8 mouse cellular contexts compared by ENCODE assay signal in the genomic region with DNA sequence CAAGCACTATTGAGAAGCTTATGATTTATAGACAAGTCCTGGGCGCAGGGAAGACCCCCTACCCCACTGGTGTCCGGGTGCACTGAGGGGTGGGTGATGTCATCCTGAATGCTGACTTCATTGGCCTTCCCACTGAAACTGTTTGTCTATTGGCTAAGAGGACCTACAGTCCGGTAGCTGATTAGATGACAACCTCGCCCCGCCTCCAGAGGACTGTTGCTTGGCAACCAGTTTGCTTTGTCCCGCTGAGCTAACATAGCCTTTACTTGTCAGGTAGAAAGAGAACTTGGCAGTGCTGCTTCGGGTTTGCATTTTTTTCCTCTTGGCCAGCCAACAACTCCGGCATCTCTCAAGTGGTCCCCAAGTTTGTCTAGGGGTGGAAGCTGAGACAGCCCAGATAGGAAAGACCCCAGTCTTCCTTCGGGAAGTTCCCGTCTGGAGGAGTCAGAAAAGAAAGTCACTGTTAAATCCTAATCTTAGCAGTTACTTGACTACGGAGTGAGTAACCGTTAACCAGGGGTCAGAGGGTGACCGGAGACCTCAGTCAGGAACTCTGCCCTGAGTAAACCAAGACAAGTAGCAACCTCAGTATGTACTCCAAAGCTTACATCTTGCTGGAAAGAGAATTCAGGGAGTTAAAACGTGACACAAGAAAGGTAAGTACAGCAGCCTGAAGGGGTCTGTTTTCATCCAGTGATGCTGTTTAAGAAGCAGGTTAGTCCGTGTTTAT. TPM values are rescaled to one million over a fixed set of nuclear protein-coding genes. Genes with fewer than 3 reads are reported as not detected.
DNase-seq lines count a peak whose midpoint lies in the region; ATAC-seq and TF ChIP-seq lines count a peak whose summit lies in the region.

TSS of gene Ube2u (plus strand) at position 258 of the 730 bp plus-strand sequence.

- DNase-seq in adrenal gland, postnatal 14 days, result peak; percentile 81
- DNase-seq in embryonic facial prominence, embryonic 11.5 days (ENCODE audit: low spot score), result peak; percentile 86
- peak; percentile 82 for DNase-seq in kidney, postnatal 10 days
- DNase-seq in liver, adult 2 months (ENCODE audit: extremely low read depth, low read depth, low spot score), result peak; percentile 82
- peak; percentile 55 for DNase-seq in neural tube, embryonic 10.5 days (ENCODE audit: extremely low spot score, low spot score)
- no peak for DNase-seq in spleen, adult 18-20 months

- H3K4me3 ChIP-seq in embryonic facial prominence, embryonic 11.5 days (ENCODE audit: low read depth, low read length), result peak within 1 kb of the TSS; percentile 25
- H3K4me3 ChIP-seq in heart, embryonic 15.5 days, result peak within 1 kb of the TSS; percentile 36
- H3K4me3 ChIP-seq in liver, adult 2 months (ENCODE audit: insufficient read depth, low read depth, low read length), result peak within 1 kb of the TSS; percentile 57

- H3K79me2 ChIP-seq in liver, adult 2 months (ENCODE audit: control insufficient read depth, insufficient read depth, low read length), result no peaks in the 10 kb centered on the region

- WGBS in embryonic facial prominence, embryonic 11.5 days, result 30% methylated on average over 15 of the region's 15 CpGs
- 30% methylated on average over 15 of the region's 15 CpGs for WGBS in heart, embryonic 15.5 days
- WGBS in liver, adult 2 months, result 11% methylated on average over 15 of the region's 15 CpGs

- TF ChIP-seq POLR2A in liver, adult 2 months (IDR thresholded peaks at IDR 0.05; ENCODE audit: extremely low read depth, insufficient read depth, low read length), result no peak

- TF ChIP-seq CTCF in liver, adult 2 months (IDR thresholded peaks at IDR 0.05; ENCODE audit: low read depth, low read length), result no peak

- no peaks in the 10 kb centered on the region for H3K9me3 ChIP-seq in embryonic facial prominence, embryonic 11.5 days (replicated peaks; ENCODE audit: control insufficient read depth, low read length)
- no peaks in the 10 kb centered on the region for H3K9me3 ChIP-seq in heart, embryonic 15.5 days (replicated peaks)

- peak; percentile 75; the same call in 1 of the 2 replicates for ATAC-seq in embryonic facial prominence, embryonic 11.5 days (replicated peaks; ENCODE audit: insufficient number of reproducible peaks, low FRiP score, low TSS enrichment, low read depth)
- 0 out of 2 replicates have a peak, but pooled peaks have one; percentile 27 for ATAC-seq in heart, embryonic 15.5 days (replicated peaks; ENCODE audit: insufficient number of reproducible peaks, insufficient read depth, low FRiP score, low read depth)
- ATAC-seq in megakaryocyte progenitor cell, adult 5-6 weeks (replicated peaks; ENCODE audit: poor library complexity), result no peak

- no peaks in the 10 kb centered on the region for H3K27me3 ChIP-seq in embryonic facial prominence, embryonic 11.5 days (ENCODE audit: control insufficient read depth, insufficient read depth, low read length)
- no peaks in the 10 kb centered on the region for H3K27me3 ChIP-seq in heart, embryonic 15.5 days
- H3K27me3 ChIP-seq in liver, adult 2 months (ENCODE audit: control insufficient read depth, insufficient read depth, low read length), result no peaks in the 10 kb centered on the region

- peak within 1 kb of the TSS; percentile 38 for H3K4me2 ChIP-seq in embryonic facial prominence, embryonic 11.5 days (ENCODE audit: low read depth, low read length)
- H3K4me2 ChIP-seq in heart, embryonic 15.5 days, result peak within 1 kb of the TSS; percentile 57

- H3K4me1 ChIP-seq in embryonic facial prominence, embryonic 11.5 days (ENCODE audit: control insufficient read depth, insufficient read depth, low read length), result no peaks in the 10 kb centered on the region
- no peaks in the 10 kb centered on the region; the same call in 1 of the 2 replicates for H3K4me1 ChIP-seq in heart, embryonic 15.5 days (replicated peaks)
- H3K4me1 ChIP-seq in liver, adult 2 months (ENCODE audit: control insufficient read depth, insufficient read depth, low read length), result peaks cover 4% of the 10 kb centered on the region; the same call in 1 of the 2 replicates

- no peaks in the 10 kb centered on the region for H3K36me3 ChIP-seq in embryonic facial prominence, embryonic 11.5 days (replicated peaks; ENCODE audit: control insufficient read depth, insufficient read depth, low read depth, low read length)
- no peaks in the 10 kb centered on the region for H3K36me3 ChIP-seq in heart, embryonic 15.5 days
- H3K36me3 ChIP-seq in liver, adult 2 months (ENCODE audit: control insufficient read depth, insufficient read depth, low read length), result no peaks in the 10 kb centered on the region

- H3K9ac ChIP-seq in embryonic facial prominence, embryonic 11.5 days (replicated peaks; ENCODE audit: low read length), result no peak within 1 kb of the TSS
- H3K9ac ChIP-seq in heart, embryonic 15.5 days, result no peak within 1 kb of the TSS
- peak within 1 kb of the TSS; percentile 45; the same call in 1 of the 2 replicates for H3K9ac ChIP-seq in liver, adult 2 months (ENCODE audit: low read depth, low read length)

- H3K27ac ChIP-seq in embryonic facial prominence, embryonic 11.5 days (replicated peaks; ENCODE audit: low read depth, low read length), result no peak within 1 kb of the TSS
- H3K27ac ChIP-seq in heart, embryonic 15.5 days, result no peak within 1 kb of the TSS
- peak within 1 kb of the TSS; percentile 76 for H3K27ac ChIP-seq in liver, adult 2 months (replicated peaks; ENCODE audit: insufficient read depth, low read depth, low read length)

RNA-seq across cellular contexts. Expression of gene Ube2u, which starts in this region (rescaled TPM):
- not detected in 2 replicates for total RNA-seq in adrenal gland, postnatal 14 days (2021)
- polyA plus RNA-seq in embryonic facial prominence, embryonic 11.5 days (2014; fragmentation: Nextera tagmentation; extraction: Ambion mirVana), result 0.45 and 0.77 TPM in 2 replicates
- polyA plus RNA-seq in heart, embryonic 15.5 days (2015; fragmentation: Nextera tagmentation; extraction: Ambion mirVana), result 0.18 TPM in 2 replicates
- 2.5 and 3.3 TPM in 2 replicates for total RNA-seq in liver, adult 2 months (2014; rRNA removed)
- polyA plus RNA-seq in liver, adult 2 months (2012; rRNA removed), result 0.32 and 0.80 TPM in 2 replicates
- total RNA-seq in megakaryocyte progenitor cell, adult 5-6 weeks (2015), result not detected in 2 replicates
- total RNA-seq in megakaryocyte progenitor cell, adult 5-6 weeks (2017), result not detected in 2 replicates

Comparison
In these comparisons a context has a peak if more than half of its experiments do, and no peak if none do; other contexts are left out.
1. Peak in DNase-seq in adrenal gland, postnatal 14 days; RNA of the gene not detected or under 1 TPM.
2. Peak in DNase-seq, ATAC-seq, H3K4me3 ChIP-seq and H3K4me2 ChIP-seq in embryonic facial prominence, embryonic 11.5 days; RNA of the gene not detected or under 1 TPM.
3. Peak in ATAC-seq, H3K4me3 ChIP-seq and H3K4me2 ChIP-seq in heart, embryonic 15.5 days; RNA of the gene not detected or under 1 TPM.
4. DNase-seq: peak in kidney, postnatal 10 days (single experiment), liver, adult 2 months (single experiment) and neural tube, embryonic 10.5 days (single experiment); none in spleen, adult 18-20 months (0 of 2).
5. Peak in every context shown above with its lines, with median percentiles within 50 percentile points of each other: H3K4me3 ChIP-seq.